Mouse (Mus musculus) left cerebral cortex, adult 8-10 months (tissue): ENCODE data around the gene Sec61a2. TPM values are rescaled to one million over a fixed set of nuclear protein-coding genes. Genes with fewer than 3 reads are reported as not detected.
A peak's percentile ranks its signal among the peaks of the same experiment; 100 is the strongest.

ENCODE experiments used
- DNase-seq, 2 experiments: peaks; one replicate each; pipeline ENCODE4 v3.0.0; 2022; ENCODE audit warnings: low spot score in 2 of 2
- total RNA-seq, 4 experiments: library from RNA; stranded (reverse); gene quantifications; 2 replicates each; pipeline ENCODE4 v1.2.4; 2022

Gene Sec61a2
- total RNA-seq, result 10 to 100 TPM; 78.9 to 85.8 (median 83.9) TPM

GRCm38 (mm10) chr2:5894843-5895570 is at the start of gene Sec61a2:
Gene Sec61a2 (minus strand): TSS chr2:5895432.
- DNase-seq, result peak; percentile 97 to 99

- DNase-seq, result no peak
These were observed 47.8 kb upstream of the Sec61a2 start for GRCm38 (mm10) chr2:5943071-5943470.

GRCm38 (mm10) chr2:5942416-5943032 is 47.3 kb upstream of the Sec61a2 start, which contains the start of gene Dhtkd1:
Gene Dhtkd1 (minus strand): TSS chr2:5942792.
- peak; percentile 49 to 65 for DNase-seq

- DNase-seq, result no peak
These were observed 46.7 kb upstream of the Sec61a2 start for GRCm38 (mm10) chr2:5941861-5942415.

GRCm38 (mm10) chr2:5940936-5941335 is 45.7 kb upstream of the Sec61a2 start:
- DNase-seq, result no peak

- DNase-seq, result no peak
These were observed 44.7 kb upstream of the Sec61a2 start for GRCm38 (mm10) chr2:5939911-5940310.

GRCm38 (mm10) chr2:5939319-5939718 is 44.1 kb upstream of the Sec61a2 start:
- DNase-seq, result no peak

GRCm38 (mm10) chr2:5936550-5936949 is 41.3 kb upstream of the Sec61a2 start:
- DNase-seq, result no peak

- DNase-seq, result no peak
These were observed 40.8 kb upstream of the Sec61a2 start for GRCm38 (mm10) chr2:5936068-5936467.

GRCm38 (mm10) chr2:5934936-5935335 is 39.7 kb upstream of the Sec61a2 start:
- no peak for DNase-seq

GRCm38 (mm10) chr2:5931938-5932337 is 36.7 kb upstream of the Sec61a2 start:
- no peak for DNase-seq

GRCm38 (mm10) chr2:5930291-5931054 is 35.2 kb upstream of the Sec61a2 start:
- DNase-seq, result no peak

- no peak for DNase-seq
These were observed 34.6 kb upstream of the Sec61a2 start for GRCm38 (mm10) chr2:5929793-5930192.

- DNase-seq, result no peak
These were observed 32.2 kb upstream of the Sec61a2 start for GRCm38 (mm10) chr2:5927481-5927880.

- no peak for DNase-seq
These were observed 28.6 kb upstream of the Sec61a2 start for GRCm38 (mm10) chr2:5923786-5924185.

- no peak for DNase-seq
These were observed 27.6 kb upstream of the Sec61a2 start for GRCm38 (mm10) chr2:5922823-5923222.

GRCm38 (mm10) chr2:5911282-5911965 is 16.2 kb upstream of the Sec61a2 start:
- no peak for DNase-seq

- DNase-seq, result no peak
These were observed 11.4 kb upstream of the Sec61a2 start for GRCm38 (mm10) chr2:5906625-5907024.

GRCm38 (mm10) chr2:5906092-5906491 is 10.9 kb upstream of the Sec61a2 start:
- DNase-seq, result peak in 1 of 2 experiments; percentile 36

- DNase-seq, result no peak
These were observed 4.9 kb upstream of the Sec61a2 start for GRCm38 (mm10) chr2:5900145-5900544.

GRCm38 (mm10) chr2:5894296-5894695 is 936 bp downstream of the Sec61a2 start:
- no peak for DNase-seq
